Mouse (Mus musculus) retina, postnatal 1 day (tissue): ENCODE measurements around the gene Unc93a2.
"Not testable (repeated sequence)": the region's sequence is repeated elsewhere in the genome, so short reads cannot be mapped to it uniquely, and the experiment has no call there.

Experiments used
- DNase-seq: peaks from one replicate; pipeline ENCODE4 v3.0.0-alpha.2; 2012

Unc93a2 gene

GRCm38 (mm10) chr17:7369401-7369800, 15.9 kb downstream of the Unc93a2 start:
- not testable (repeated sequence) for DNase-seq

- peak; percentile 79 for DNase-seq
Measured at GRCm38 (mm10) chr17:7366676-7367374, 18.4 kb downstream of the Unc93a2 start.

GRCm38 (mm10) chr17:7366265-7366664, 19.0 kb downstream of the Unc93a2 start:
- DNase-seq = peak; percentile 24

GRCm38 (mm10) chr17:7365615-7366014, 19.6 kb downstream of the Unc93a2 start:
- not testable (repeated sequence) for DNase-seq

GRCm38 (mm10) chr17:7360749-7361465, 24.4 kb downstream of the Unc93a2 start:
- not testable (repeated sequence) for DNase-seq

GRCm38 (mm10) chr17:7359806-7360205, 25.5 kb downstream of the Unc93a2 start:
- peak; percentile 59 for DNase-seq

- not testable (repeated sequence) for DNase-seq
Measured at GRCm38 (mm10) chr17:7352596-7352995, 32.7 kb downstream of the Unc93a2 start, which contains the start of gene Ttll2. Gene Ttll2, minus strand, starts transcription at chr17:7352696.

GRCm38 (mm10) chr17:7348765-7349164, 36.5 kb downstream of the Unc93a2 start:
- DNase-seq = not testable (repeated sequence)

- not testable (repeated sequence) for DNase-seq
Measured at GRCm38 (mm10) chr17:7337381-7337780, 47.9 kb downstream of the Unc93a2 start.

- DNase-seq = not testable (repeated sequence)
Measured at GRCm38 (mm10) chr17:7332745-7333144, 52.5 kb downstream of the Unc93a2 start.

GRCm38 (mm10) chr17:7326415-7326814, 58.8 kb downstream of the Unc93a2 start:
- DNase-seq = not testable (repeated sequence)

GRCm38 (mm10) chr17:7324346-7324745, 60.9 kb downstream of the Unc93a2 start, which contains the start of gene Tcp10a:
Gene Tcp10a, plus strand, starts transcription at chr17:7324646.
- not testable (repeated sequence) for DNase-seq

- DNase-seq = not testable (repeated sequence)
Measured at GRCm38 (mm10) chr17:7319789-7320188, 65.5 kb downstream of the Unc93a2 start.

- DNase-seq = not testable (repeated sequence)
Measured at GRCm38 (mm10) chr17:7315693-7316382, 69.4 kb downstream of the Unc93a2 start.
